Mouse (Mus musculus): ENCODE data around the gene Aktip. TPM values are rescaled to one million over a fixed set of nuclear protein-coding genes. Genes with fewer than 3 reads are reported as not detected.

Aktip gene
- total RNA-seq, 4 experiments from 2014 or later: 52.1 to 71.8 (median 61.8) TPM

Other genes with a start within 250 kb of the Aktip start
- 10 to 100 TPM; 36.9 to 51.2 (median 41.7) TPM for gene Rbl2, start 129.9 kb downstream of the Aktip start, total RNA-seq (2022)
- gene Rpgrip1l, start 113.3 kb upstream of the Aktip start, total RNA-seq (2022): 1 to 10 TPM; 1.2 to 2.6 (median 2.3) TPM
- gene Fto, start 113.5 kb upstream of the Aktip start, total RNA-seq (2022): 10 to 100 TPM; 71.1 to 83.2 (median 80.8) TPM

Data from gastrocnemius, adult 8-10 months (tissue).